Mouse (Mus musculus): Measurements from ENCODE around the gene Snx9. TPM values are rescaled to one million over a fixed set of nuclear protein-coding genes. Genes with fewer than 3 reads are reported as not detected.
A peak's percentile ranks its signal among the peaks of the same experiment; 100 is the strongest.

The Snx9 gene
- polyA plus RNA-seq, 1 experiment from 2014 or later, result 22.9 TPM

DNA sequence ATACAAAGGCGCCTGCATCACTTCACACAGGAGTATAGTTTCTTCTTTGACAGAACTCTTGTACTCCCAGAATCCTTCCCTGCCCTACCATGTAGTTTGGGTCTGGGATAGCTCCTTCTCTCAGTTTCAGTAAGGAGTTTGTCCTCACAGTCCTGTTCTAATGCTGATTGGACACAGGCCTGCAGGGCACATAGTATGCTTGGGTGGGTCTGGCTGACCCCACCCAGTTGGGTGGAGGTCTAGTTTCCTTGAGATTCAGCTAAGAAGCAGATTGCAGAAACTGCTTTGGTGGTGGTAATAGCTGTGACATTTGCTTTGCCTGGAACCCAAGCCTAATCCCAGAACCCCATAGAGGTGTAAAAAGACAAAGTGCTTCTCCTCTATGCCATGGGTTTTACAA lies 33.4 kb downstream of the Snx9 start:
- Histone ChIP-seq H3K27me3 (ENCODE audit: control insufficient read depth, insufficient read depth, low read length) (no peaks in the 10 kb centered on the region), H3K27ac (ENCODE audit: low read depth, low read length) (no peak overlapping the region), H3K9ac (ENCODE audit: low read length) (no peak overlapping the region), H3K36me3 (ENCODE audit: control insufficient read depth, insufficient read depth, low read length) (no peaks in the 10 kb centered on the region), H3K4me1 (ENCODE audit: control insufficient read depth, insufficient read depth, low read length) (no peaks in the 10 kb centered on the region; the same call in 1 of the 2 replicates), H3K4me2 (ENCODE audit: low read depth) (no peak overlapping the region), H3K9me3 (ENCODE audit: control insufficient read depth, low read length) (no peaks in the 10 kb centered on the region), H3K4me3 (ENCODE audit: low read depth, low read length) (no peak overlapping the region)
- ATAC-seq (ENCODE audit: insufficient read depth, low FRiP score, low TSS enrichment) (no peak), DNase-seq (ENCODE audit: low spot score) (no peak)
- 88% methylated on average over 1 of the region's 1 CpGs for WGBS

DNA sequence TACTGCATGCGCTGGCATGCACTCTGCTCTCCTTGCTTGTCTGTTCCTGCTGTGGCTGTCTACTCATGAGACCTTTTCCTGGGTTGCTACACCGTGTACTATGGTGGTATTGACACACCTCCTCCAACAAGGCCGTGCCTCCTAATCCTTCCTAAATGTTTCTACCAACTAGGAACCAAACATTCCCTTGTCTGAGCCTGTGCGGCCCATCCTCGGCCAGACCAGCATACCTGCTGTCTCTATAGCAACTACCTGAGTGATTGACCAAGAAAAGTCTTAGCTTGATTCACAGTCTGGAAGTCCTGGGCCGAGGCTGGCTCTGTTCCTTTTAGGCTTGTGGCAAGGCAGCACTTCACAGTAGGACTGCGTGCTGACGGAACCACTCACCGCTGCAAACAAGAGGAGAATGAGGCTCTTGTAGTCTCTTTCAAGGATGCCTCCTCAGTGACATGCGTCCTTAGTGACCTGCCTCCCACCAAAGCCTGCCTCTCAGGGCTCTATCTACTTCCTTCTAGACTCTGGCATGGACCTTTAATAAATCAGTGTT lies 36.6 kb downstream of the Snx9 start:
- ATAC-seq (ENCODE audit: insufficient read depth, low FRiP score, low TSS enrichment) (no peak), DNase-seq (ENCODE audit: low spot score) (no peak)
- Histone ChIP-seq H3K9ac (ENCODE audit: low read length) (no peak overlapping the region), H3K4me1 (ENCODE audit: control insufficient read depth, insufficient read depth, low read length) (no peaks in the 10 kb centered on the region; the same call in 1 of the 2 replicates), H3K27ac (ENCODE audit: low read depth, low read length) (no peak overlapping the region), H3K4me2 (ENCODE audit: low read depth) (no peak overlapping the region), H3K9me3 (ENCODE audit: control insufficient read depth, low read length) (no peaks in the 10 kb centered on the region), H3K4me3 (ENCODE audit: low read depth, low read length) (no peak overlapping the region), H3K36me3 (ENCODE audit: control insufficient read depth, insufficient read depth, low read length) (no peaks in the 10 kb centered on the region), H3K27me3 (ENCODE audit: control insufficient read depth, insufficient read depth, low read length) (no peaks in the 10 kb centered on the region)
- 87% methylated on average over 10 of the region's 10 CpGs for WGBS

DNA sequence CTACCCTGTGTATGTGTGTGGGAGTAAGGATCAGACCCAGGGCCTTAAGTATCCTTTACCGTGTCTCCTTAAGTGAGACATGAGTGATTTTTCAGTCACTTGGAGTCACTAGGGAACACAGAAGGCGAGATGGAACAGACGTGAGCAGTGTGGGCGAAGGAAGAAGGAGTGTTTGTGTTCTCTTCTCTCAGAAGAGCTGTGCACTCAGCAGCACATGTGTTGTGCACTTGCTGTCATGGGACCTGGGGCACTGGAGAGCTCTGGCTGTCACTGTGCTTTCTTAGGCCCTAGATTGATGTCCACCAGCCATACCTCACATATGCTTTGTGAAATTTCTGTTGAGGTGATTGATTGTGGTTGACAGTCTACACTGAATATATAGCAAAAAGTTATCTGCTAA lies 37.7 kb downstream of the Snx9 start:
- ATAC-seq (ENCODE audit: insufficient read depth, low FRiP score, low TSS enrichment) (no peak), DNase-seq (ENCODE audit: low spot score) (no peak)
- no peak overlapping the region for H3K4me3 ChIP-seq (ENCODE audit: low read depth, low read length)
- no peaks in the 10 kb centered on the region; the same call in 1 of the 2 replicates for H3K4me1 ChIP-seq (ENCODE audit: control insufficient read depth, insufficient read depth, low read length)
- H3K9ac ChIP-seq (ENCODE audit: low read length), result no peak overlapping the region
- no peaks in the 10 kb centered on the region for H3K9me3 ChIP-seq (ENCODE audit: control insufficient read depth, low read length)
- no peaks in the 10 kb centered on the region for H3K27me3 ChIP-seq (ENCODE audit: control insufficient read depth, insufficient read depth, low read length)
- WGBS, result 82% methylated on average over 4 of the region's 4 CpGs
- no peak overlapping the region for H3K4me2 ChIP-seq (ENCODE audit: low read depth)
- H3K27ac ChIP-seq (ENCODE audit: low read depth, low read length), result no peak overlapping the region
- H3K36me3 ChIP-seq (ENCODE audit: control insufficient read depth, insufficient read depth, low read length), result no peaks in the 10 kb centered on the region

DNA sequence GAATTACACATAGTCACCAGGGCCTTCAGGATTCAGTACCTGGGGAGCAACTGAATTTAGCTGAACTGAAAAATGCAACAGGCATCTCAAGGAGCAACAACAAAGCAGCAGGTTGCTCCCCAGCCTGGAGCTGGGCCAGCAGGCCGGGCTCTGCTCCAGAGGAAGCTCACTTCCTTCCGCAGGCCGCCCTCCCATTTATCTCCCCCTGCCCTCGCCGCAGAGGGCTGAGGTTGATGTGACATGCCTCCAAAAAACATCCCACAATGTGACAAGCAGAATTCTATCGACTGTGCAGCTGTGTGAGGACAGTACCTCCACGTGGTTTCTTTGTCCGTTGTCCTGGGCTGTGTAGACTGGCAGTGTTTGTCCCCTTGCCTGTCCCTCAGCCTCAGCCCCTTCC lies 44.3 kb downstream of the Snx9 start:
- H3K4me2 ChIP-seq (ENCODE audit: low read depth), result no peak overlapping the region
- H3K36me3 ChIP-seq (ENCODE audit: control insufficient read depth, insufficient read depth, low read length), result 0 out of 2 replicates have a peak, but pooled peaks cover 2% of the 10 kb centered on the region
- H3K27ac ChIP-seq (ENCODE audit: low read depth, low read length), result no peak overlapping the region
- 0 out of 2 replicates have a peak, but pooled peaks cover 2% of the 10 kb centered on the region for H3K4me1 ChIP-seq (ENCODE audit: control insufficient read depth, insufficient read depth, low read length)
- no peak overlapping the region for H3K4me3 ChIP-seq (ENCODE audit: low read depth, low read length)
- H3K27me3 ChIP-seq (ENCODE audit: control insufficient read depth, insufficient read depth, low read length), result no peaks in the 10 kb centered on the region
- ATAC-seq (ENCODE audit: insufficient read depth, low FRiP score, low TSS enrichment), result no peak
- WGBS, result 73% methylated on average over 8 of the region's 8 CpGs
- no peak for DNase-seq (ENCODE audit: low spot score)
- H3K9ac ChIP-seq (ENCODE audit: low read length), result no peak overlapping the region
- H3K9me3 ChIP-seq (ENCODE audit: control insufficient read depth, low read length), result no peaks in the 10 kb centered on the region

DNA sequence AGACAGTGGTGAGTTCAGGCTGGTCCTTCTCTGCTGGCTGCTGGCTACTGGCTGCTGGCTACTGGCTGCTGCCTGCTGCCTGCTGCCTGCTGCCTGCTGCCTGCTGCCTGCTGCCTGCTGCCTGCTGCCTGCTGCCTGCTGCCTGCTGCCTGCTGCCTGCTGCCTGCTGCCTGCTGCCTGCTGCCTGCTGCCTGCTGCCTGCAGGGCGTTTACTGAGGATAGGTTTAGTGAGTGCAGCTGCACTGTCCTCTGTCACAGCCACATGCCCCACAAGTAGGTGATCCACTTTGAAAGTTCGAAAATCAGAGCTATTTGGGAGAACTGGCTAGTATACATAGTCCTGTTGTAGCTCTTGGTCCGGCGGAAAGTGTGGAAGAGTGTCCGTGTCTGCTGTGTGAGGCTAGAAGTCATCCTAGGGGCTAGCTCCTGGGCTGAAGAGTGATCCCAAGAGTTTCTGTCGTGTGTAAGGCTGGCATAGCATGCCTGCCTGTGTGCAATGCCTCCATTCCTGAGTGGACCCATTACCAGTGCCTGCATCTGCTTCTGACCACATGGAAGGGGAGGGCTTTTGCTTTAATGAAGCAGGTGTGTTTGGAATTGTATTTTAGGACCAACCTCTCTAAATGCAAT lies 45.2 kb downstream of the Snx9 start:
- ATAC-seq (ENCODE audit: insufficient read depth, low FRiP score, low TSS enrichment) (no peak), DNase-seq (ENCODE audit: low spot score) (no peak)
- H3K9ac ChIP-seq (ENCODE audit: low read length), result no peak overlapping the region
- 0 out of 2 replicates have a peak, but pooled peaks cover 2% of the 10 kb centered on the region for H3K36me3 ChIP-seq (ENCODE audit: control insufficient read depth, insufficient read depth, low read length)
- no peak overlapping the region for H3K4me2 ChIP-seq (ENCODE audit: low read depth)
- H3K4me1 ChIP-seq (ENCODE audit: control insufficient read depth, insufficient read depth, low read length), result 0 out of 2 replicates have a peak, but pooled peaks cover 2% of the 10 kb centered on the region
- 82% methylated on average over 6 of the region's 6 CpGs for WGBS
- no peak overlapping the region for H3K27ac ChIP-seq (ENCODE audit: low read depth, low read length)
- no peak overlapping the region for H3K4me3 ChIP-seq (ENCODE audit: low read depth, low read length)
- H3K9me3 ChIP-seq (ENCODE audit: control insufficient read depth, low read length), result no peaks in the 10 kb centered on the region
- H3K27me3 ChIP-seq (ENCODE audit: control insufficient read depth, insufficient read depth, low read length), result no peaks in the 10 kb centered on the region

DNA sequence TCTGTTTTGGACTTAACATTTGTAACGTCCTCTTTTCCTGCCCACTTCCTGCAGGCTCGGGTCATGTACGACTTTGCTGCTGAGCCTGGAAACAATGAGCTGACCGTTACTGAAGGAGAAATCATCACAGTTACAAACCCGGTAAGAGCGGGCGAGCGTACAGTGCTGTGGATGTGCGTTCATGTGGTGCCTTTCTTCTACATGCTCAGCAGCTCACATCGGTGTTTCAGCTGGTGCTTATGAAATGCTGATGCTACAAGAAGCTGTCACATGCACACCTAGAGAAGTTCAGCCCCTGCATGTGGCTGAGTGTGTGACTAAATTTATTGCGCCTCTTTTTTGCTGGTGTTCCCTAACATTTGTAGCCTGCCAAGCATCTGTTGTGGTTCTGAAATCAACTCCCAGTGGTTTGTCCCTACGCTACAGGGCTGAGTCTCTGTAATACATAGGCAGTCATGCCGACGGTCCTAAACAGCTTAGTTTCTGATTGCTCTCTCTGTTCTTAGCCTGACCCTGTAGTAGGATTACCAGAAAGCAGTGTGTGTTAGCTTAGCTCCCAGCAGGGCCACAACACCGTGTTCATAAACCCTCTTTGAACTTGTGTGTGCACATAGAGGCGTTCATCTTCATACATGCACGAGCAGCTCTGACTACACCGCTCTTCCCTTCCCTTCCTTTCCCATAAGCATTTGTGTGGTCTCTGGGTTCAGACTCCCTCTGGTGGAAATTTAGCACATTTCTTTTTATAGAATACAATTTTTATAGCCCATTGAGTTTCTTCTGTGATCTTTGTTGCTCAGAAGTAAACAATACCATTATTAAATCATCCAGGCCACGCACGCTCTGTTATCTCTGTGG lies 46.0 kb downstream of the Snx9 start:
- ATAC-seq (ENCODE audit: insufficient read depth, low FRiP score, low TSS enrichment) (no peak), DNase-seq (ENCODE audit: low spot score) (peak; percentile 15)
- Histone ChIP-seq H3K4me3 (ENCODE audit: low read depth, low read length) (no peak overlapping the region), H3K27me3 (ENCODE audit: control insufficient read depth, insufficient read depth, low read length) (no peaks in the 10 kb centered on the region), H3K36me3 (ENCODE audit: control insufficient read depth, insufficient read depth, low read length) (0 out of 2 replicates have a peak, but pooled peaks cover 2% of the 10 kb centered on the region), H3K27ac (ENCODE audit: low read depth, low read length) (no peak overlapping the region), H3K9ac (ENCODE audit: low read length) (no peak overlapping the region), H3K4me1 (ENCODE audit: control insufficient read depth, insufficient read depth, low read length) (0 out of 2 replicates have a peak, but pooled peaks cover 2% of the 10 kb centered on the region), H3K4me2 (ENCODE audit: low read depth) (no peak overlapping the region), H3K9me3 (ENCODE audit: control insufficient read depth, low read length) (no peaks in the 10 kb centered on the region)
- WGBS, result 79% methylated on average over 20 of the region's 20 CpGs

DNA sequence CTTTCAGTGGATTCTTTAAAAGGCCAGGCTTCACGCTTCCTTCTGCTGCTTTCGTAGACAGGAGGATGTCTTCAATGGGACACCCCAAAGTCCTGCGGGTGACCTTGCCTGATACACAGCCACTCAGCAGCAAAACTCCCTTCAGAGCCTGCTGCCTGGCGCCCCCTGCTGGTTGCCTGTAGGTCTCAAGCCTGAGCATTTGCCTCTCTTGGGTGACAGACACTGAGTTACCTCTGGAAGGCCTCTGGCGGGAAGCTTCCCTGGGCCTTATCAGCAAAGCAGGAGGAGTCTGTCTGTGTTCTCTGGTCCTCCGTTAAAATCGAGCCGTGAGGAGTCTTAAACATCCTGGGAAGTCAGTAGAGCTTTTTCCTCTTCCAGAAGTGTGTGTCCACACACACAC lies 49.3 kb downstream of the Snx9 start:
- WGBS, result 51% methylated on average over 8 of the region's 8 CpGs
- Histone ChIP-seq H3K36me3 (ENCODE audit: control insufficient read depth, insufficient read depth, low read length) (0 out of 2 replicates have a peak, but pooled peaks cover 2% of the 10 kb centered on the region), H3K4me2 (ENCODE audit: low read depth) (no peak overlapping the region), H3K4me3 (ENCODE audit: low read depth, low read length) (no peak overlapping the region), H3K4me1 (ENCODE audit: control insufficient read depth, insufficient read depth, low read length) (peaks cover 5% of the 10 kb centered on the region; the same call in 1 of the 2 replicates), H3K9ac (ENCODE audit: low read length) (no peak overlapping the region), H3K27me3 (ENCODE audit: control insufficient read depth, insufficient read depth, low read length) (no peaks in the 10 kb centered on the region), H3K9me3 (ENCODE audit: control insufficient read depth, low read length) (no peaks in the 10 kb centered on the region), H3K27ac (ENCODE audit: low read depth, low read length) (no peak overlapping the region)
- DNase-seq (ENCODE audit: low spot score), result peak; percentile 74
- ATAC-seq (ENCODE audit: insufficient read depth, low FRiP score, low TSS enrichment), result no peak

DNA sequence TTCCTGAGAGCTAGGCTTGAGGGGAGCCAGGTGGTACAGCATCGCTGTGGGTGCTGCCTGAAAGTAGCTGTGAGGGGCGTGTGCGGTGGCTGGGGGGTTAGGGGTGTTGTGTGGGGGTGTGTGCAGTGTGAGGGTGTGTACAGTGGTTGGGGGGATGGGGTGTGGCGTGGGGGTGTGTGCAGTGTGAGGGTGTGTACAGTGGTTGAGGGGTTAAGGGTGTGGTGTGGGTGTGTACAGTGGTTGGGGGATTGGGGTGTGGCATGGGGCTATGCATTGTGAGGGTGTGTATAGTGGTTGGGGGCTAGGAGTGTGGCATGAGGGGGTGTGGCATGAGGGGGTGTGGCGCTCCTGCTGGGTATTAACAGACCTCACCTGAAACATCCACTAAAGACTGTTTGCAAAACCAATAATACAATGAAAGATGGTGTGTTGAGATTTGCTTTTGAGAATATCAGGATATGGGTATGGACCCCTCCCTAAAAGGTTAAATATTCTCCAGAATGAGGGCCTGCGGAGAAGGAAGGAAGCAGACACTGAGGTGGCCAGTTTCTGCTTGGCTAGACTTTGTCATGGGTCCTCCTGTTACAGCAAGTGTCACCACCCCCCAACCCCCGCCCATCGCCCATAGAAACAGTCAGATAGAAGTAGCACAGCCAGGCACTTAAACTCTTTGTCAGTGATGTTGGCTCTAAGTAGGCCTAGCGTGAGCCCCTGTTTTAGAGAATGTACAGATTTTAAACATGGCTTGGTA lies 51.0 kb downstream of the Snx9 start:
- Histone ChIP-seq H3K27ac (ENCODE audit: low read depth, low read length) (no peak overlapping the region), H3K4me1 (ENCODE audit: control insufficient read depth, insufficient read depth, low read length) (peaks cover 5% of the 10 kb centered on the region; the same call in 1 of the 2 replicates), H3K4me3 (ENCODE audit: low read depth, low read length) (no peak overlapping the region), H3K9ac (ENCODE audit: low read length) (no peak overlapping the region), H3K36me3 (ENCODE audit: control insufficient read depth, insufficient read depth, low read length) (0 out of 2 replicates have a peak, but pooled peaks cover 2% of the 10 kb centered on the region), H3K27me3 (ENCODE audit: control insufficient read depth, insufficient read depth, low read length) (no peaks in the 10 kb centered on the region), H3K9me3 (ENCODE audit: control insufficient read depth, low read length) (no peaks in the 10 kb centered on the region), H3K4me2 (ENCODE audit: low read depth) (no peak overlapping the region)
- no peak for ATAC-seq (ENCODE audit: insufficient read depth, low FRiP score, low TSS enrichment)
- WGBS, result 84% methylated on average over 9 of the region's 9 CpGs
- no peak for DNase-seq (ENCODE audit: low spot score)
